Mouse (Mus musculus): ENCODE results near the gene Osmr. TPM values are rescaled to one million over a fixed set of nuclear protein-coding genes. Genes with fewer than 3 reads are reported as not detected.
"Not testable (repeated sequence)": the region's sequence is repeated elsewhere in the genome, so short reads cannot be mapped to it uniquely, and the experiment has no call there.

Gene Osmr
- polyA plus RNA-seq, 1 experiment from 2014 or later = 0.11 TPM

DNA sequence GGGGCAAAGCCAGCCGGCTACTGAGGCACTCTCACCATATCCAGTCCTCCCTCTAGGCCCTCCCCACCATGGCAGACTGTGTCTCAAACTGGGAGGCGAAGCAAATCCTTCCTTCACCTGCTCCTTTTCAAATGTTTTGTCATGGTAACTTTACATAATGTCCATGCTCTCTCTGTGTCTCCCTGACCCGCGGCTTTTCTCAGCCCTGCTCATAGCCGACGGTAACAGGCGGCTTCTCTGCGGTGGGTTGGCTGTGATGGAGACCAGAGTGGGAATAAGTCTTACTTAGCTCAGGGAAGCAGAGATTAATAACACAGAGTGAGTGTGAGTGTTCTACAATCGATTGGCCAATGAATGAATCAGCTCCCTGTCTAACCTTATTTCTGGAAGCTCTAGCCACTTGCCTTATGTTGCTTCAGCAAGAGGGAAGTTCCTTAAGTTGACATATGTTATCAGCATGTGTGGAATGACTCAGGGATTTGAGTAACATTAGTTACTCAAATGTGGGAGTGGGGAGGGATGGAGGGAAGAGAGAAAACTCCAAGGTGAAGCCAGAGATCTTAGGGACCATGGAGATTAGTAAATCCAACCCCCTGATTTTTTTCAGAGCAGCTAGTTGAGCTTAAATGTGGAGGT, 17.4 kb downstream of the Osmr start:
- no peaks in the 10 kb centered on the region for H3K9me3 ChIP-seq
- H3K36me3 ChIP-seq (replicated peaks) = no peaks in the 10 kb centered on the region
- no peaks in the 10 kb centered on the region for H3K4me1 ChIP-seq
- peaks cover 22% of the 10 kb centered on the region for H3K27me3 ChIP-seq (ENCODE audit: poor library complexity, severe bottlenecking)
- WGBS = 89% methylated on average over 9 of the region's 9 CpGs
- no peak overlapping the region for H3K4me3 ChIP-seq
- DNase-seq (ENCODE audit: extremely low spot score, low spot score) = no peak
- H3K27ac ChIP-seq = no peak overlapping the region

DNA sequence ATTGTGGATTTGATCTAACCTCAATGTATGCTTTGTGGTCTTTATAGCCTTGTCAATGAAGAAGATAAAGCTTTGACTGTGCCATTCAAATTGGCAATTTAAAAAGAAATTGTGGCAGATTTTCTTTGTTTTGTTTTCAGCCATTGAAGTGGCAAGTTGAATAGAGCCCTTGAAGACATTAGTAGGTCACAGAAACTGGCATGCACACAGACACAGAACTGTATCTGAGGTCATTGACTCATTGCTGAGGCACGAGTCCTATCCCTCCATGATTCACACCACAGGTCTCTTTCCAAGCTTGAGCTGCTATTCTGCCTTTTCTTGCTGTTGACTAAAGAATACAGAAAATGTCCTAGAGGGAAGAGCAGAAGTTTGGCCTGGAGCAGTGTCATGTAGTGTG, 24.9 kb downstream of the Osmr start:
- no peaks in the 10 kb centered on the region for H3K4me1 ChIP-seq
- DNase-seq (ENCODE audit: extremely low spot score, low spot score) = no peak
- H3K27me3 ChIP-seq (ENCODE audit: poor library complexity, severe bottlenecking) = no peaks in the 10 kb centered on the region
- H3K4me3 ChIP-seq = no peak overlapping the region
- 83% methylated on average over 1 of the region's 1 CpGs for WGBS
- H3K27ac ChIP-seq = no peak overlapping the region
- H3K36me3 ChIP-seq (replicated peaks) = no peaks in the 10 kb centered on the region
- no peaks in the 10 kb centered on the region for H3K9me3 ChIP-seq

DNA sequence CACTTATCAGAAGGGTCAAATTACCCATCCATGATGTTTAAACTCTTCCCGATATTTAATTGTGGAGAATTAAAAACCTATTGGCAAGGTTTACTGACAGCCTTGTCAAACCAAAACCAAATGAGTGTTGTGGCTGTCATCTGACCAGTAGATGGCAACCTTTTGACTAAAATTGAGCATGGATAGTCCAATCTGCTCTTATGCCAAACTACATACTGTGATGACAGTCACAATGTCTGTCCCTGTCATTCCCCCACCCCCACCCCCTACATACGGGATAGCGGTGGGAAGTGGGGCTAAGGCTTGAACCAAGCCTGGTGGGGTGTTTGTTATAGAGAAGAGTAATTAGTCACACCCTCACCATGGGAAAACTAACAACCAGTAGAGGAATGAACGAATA, 34.6 kb downstream of the Osmr start:
- H3K27me3 ChIP-seq (ENCODE audit: poor library complexity, severe bottlenecking) = no peaks in the 10 kb centered on the region
- no peaks in the 10 kb centered on the region for H3K4me1 ChIP-seq
- no peak overlapping the region for H3K27ac ChIP-seq
- H3K9me3 ChIP-seq = no peaks in the 10 kb centered on the region
- H3K4me3 ChIP-seq = no peak overlapping the region
- WGBS = 60% methylated on average over 4 of the region's 4 CpGs
- no peak for DNase-seq (ENCODE audit: extremely low spot score, low spot score)
- H3K36me3 ChIP-seq (replicated peaks) = no peaks in the 10 kb centered on the region

DNA sequence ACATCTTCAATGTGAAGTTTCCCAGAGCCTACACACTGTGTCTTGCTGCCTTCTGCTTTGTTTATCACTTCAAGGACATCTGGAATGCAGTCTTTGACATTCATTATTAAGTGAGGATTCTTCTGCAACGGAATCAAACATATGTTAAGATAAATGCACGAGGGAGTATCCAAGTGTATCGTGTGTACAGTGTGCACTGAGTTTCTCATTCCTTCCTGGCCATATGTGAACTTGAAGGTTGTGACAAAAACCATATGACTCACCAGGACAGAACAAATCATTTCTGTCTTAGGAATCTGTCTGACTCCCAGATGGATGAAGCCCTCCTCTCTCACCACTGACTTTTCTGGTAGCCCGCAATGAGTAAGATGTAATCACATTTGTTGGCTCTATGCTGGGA, 59.0 kb downstream of the Osmr start:
- Histone ChIP-seq H3K4me1 (no peaks in the 10 kb centered on the region), H3K27ac (no peak overlapping the region), H3K4me3 (no peak overlapping the region), H3K36me3 (replicated peaks) (no peaks in the 10 kb centered on the region), H3K27me3 (ENCODE audit: poor library complexity, severe bottlenecking) (no peaks in the 10 kb centered on the region), H3K9me3 (peaks cover 7% of the 10 kb centered on the region; the same call in 1 of the 2 replicates)
- 93% methylated on average over 4 of the region's 4 CpGs for WGBS
- DNase-seq (ENCODE audit: extremely low spot score, low spot score) = no peak

DNA sequence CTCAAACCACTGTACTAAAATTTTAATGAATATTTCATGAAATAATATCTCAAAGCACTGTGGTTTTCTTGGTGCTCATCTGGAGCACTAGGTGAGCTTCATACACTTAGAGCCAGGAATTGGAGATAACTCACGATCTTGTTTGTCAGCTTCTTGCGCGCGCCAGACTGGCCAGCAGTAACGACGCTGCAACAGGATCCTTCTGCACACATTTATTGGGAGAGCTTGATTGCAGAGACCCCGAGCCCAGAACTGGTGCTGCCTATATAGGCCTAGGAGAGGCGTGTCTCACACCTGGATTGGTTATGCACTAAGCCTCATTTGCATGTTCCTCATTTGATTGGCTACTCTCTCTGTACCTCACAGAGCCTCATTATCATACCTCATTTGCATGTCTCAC, 73.6 kb downstream of the Osmr start:
- H3K36me3 ChIP-seq (replicated peaks) = peaks cover 43% of the 10 kb centered on the region
- not testable (repeated sequence) for H3K9me3 ChIP-seq; DNase-seq (ENCODE audit: extremely low spot score, low spot score); H3K27ac ChIP-seq; H3K4me1 ChIP-seq; H3K4me3 ChIP-seq; H3K27me3 ChIP-seq (ENCODE audit: poor library complexity, severe bottlenecking)
- WGBS = 94% methylated on average over 8 of the region's 8 CpGs

DNA sequence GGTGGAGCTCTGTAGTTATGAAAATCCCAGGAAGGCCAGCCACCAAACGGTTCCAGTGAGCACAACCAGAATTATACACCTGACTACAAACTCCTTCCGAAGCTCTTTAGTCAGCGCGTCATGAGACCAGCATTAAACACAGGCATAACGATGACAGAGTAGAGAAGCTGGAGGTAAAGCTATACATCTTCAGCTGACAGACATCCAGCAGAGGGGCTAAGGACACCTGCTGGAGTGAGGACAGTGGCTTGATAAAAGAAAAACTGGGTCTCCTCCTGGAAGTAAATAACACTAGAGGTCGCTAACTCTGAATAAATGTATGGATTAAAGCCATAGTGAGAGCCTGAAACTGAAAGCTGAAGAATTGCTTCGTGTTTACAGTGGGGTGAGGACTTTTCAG, 81.9 kb downstream of the Osmr start:
- peaks cover 99% of the 10 kb centered on the region for H3K36me3 ChIP-seq (replicated peaks)
- DNase-seq (ENCODE audit: extremely low spot score, low spot score) = no peak
- H3K4me3 ChIP-seq = no peak overlapping the region
- WGBS = 89% methylated on average over 7 of the region's 7 CpGs
- no peaks in the 10 kb centered on the region for H3K27me3 ChIP-seq (ENCODE audit: poor library complexity, severe bottlenecking)
- H3K27ac ChIP-seq = no peak overlapping the region
- no peaks in the 10 kb centered on the region for H3K4me1 ChIP-seq
- no peaks in the 10 kb centered on the region for H3K9me3 ChIP-seq

DNA sequence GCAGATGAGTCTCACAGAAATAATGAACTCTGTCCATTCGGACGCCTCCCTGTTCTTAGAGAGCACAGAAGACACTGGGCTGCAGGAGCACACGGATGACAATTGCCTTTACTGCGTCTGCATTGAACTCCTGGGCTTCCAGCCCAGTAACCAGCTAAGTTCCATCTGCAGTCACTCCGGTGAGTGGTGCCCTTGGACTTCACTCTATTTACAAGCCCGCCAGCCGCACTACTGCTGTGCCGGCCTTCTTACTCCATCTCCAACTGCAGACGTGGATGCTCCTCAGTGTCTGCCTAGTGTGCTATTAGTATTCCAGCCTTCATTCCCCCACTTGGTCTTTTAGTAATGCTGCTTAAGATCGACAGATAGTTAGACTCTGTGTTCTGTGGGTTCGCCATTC, 83.1 kb downstream of the Osmr start:
- H3K4me1 ChIP-seq = no peaks in the 10 kb centered on the region
- WGBS = 94% methylated on average over 11 of the region's 11 CpGs
- peaks cover 98% of the 10 kb centered on the region for H3K36me3 ChIP-seq (replicated peaks)

DNA sequence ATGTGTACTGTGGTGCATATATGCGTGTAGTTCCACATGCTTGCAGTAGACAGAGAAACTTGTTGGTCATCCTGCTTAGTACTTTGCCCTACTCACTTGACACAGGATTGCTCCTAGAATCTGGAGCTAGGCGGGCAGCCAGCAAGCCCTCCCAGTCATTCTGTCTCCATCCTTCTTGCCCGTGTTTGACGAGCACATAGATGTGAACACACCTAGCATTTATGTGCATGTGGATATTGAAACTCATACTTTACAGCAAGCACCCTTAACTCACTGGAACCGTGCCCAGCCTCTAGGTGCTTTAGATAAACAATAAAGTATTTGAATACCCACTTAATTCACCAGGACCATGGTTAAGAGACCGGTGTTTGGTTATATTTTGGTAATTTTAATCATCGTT, 84.8 kb downstream of the Osmr start:
- Histone ChIP-seq H3K36me3 (replicated peaks) (peaks cover 98% of the 10 kb centered on the region), H3K4me1 (no peaks in the 10 kb centered on the region), H3K4me3 (no peak overlapping the region), H3K27ac (no peak overlapping the region), H3K9me3 (no peaks in the 10 kb centered on the region), H3K27me3 (ENCODE audit: poor library complexity, severe bottlenecking) (no peaks in the 10 kb centered on the region)
- no peak for DNase-seq (ENCODE audit: extremely low spot score, low spot score)
- 95% methylated on average over 7 of the region's 7 CpGs for WGBS

More for the DNA sequence above, 83.1 kb downstream of the Osmr start:
- no peak overlapping the region for H3K27ac ChIP-seq
- no peaks in the 10 kb centered on the region for H3K9me3 ChIP-seq
- H3K27me3 ChIP-seq (ENCODE audit: poor library complexity, severe bottlenecking) = no peaks in the 10 kb centered on the region
- DNase-seq (ENCODE audit: extremely low spot score, low spot score) = no peak
- H3K4me3 ChIP-seq = no peak overlapping the region

DNA sequence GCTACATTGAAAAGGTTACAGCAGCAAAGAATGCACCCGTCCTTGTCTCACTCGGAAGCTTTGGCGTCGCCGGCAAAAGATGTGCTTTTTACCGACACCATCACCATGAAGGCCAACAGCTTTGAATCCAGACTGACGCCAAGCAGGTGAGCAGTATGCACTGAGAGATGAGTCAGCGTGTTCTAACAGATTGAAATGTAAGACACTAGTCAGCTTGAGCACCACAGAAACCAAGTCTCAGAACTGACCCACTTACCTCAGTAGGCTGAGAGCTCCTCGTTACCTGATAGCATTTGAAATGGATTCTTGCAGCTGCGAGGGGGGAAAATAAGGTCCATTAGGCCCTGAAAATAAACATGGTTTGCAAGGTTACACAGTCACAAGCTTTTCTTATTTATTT, 87.5 kb downstream of the Osmr start:
- no peaks in the 10 kb centered on the region for H3K9me3 ChIP-seq
- H3K36me3 ChIP-seq (replicated peaks) = peaks cover 97% of the 10 kb centered on the region
- H3K4me1 ChIP-seq = no peaks in the 10 kb centered on the region
- no peak for DNase-seq (ENCODE audit: extremely low spot score, low spot score)
- H3K4me3 ChIP-seq = no peak overlapping the region
- WGBS = 95% methylated on average over 10 of the region's 10 CpGs
- H3K27ac ChIP-seq = no peak overlapping the region
- no peaks in the 10 kb centered on the region for H3K27me3 ChIP-seq (ENCODE audit: poor library complexity, severe bottlenecking)

DNA sequence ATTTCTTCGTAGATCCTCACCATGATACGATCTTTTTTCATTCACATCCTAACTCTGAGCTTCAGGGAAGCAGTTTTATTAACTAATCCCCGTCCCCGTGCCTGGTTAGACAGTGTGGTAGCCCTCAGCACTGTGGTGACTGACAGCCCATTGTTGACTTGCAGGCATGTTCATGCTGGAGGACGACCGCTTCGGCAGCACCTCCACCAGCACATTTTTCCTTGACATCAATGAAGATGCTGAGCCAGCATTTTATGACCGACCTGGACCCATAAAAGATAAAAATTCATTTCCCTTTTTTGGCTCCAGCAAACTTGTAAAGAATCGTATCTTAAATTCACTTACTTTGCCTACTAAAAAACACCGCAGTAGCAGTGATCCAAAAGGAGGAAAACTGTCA, 88.6 kb downstream of the Osmr start:
- DNase-seq (ENCODE audit: extremely low spot score, low spot score) = no peak
- H3K4me3 ChIP-seq = no peak overlapping the region
- peaks cover 97% of the 10 kb centered on the region for H3K36me3 ChIP-seq (replicated peaks)
- H3K27ac ChIP-seq = no peak overlapping the region
- WGBS = 93% methylated on average over 10 of the region's 10 CpGs
- H3K9me3 ChIP-seq = no peaks in the 10 kb centered on the region
- H3K27me3 ChIP-seq (ENCODE audit: poor library complexity, severe bottlenecking) = no peaks in the 10 kb centered on the region
- H3K4me1 ChIP-seq = no peaks in the 10 kb centered on the region

DNA sequence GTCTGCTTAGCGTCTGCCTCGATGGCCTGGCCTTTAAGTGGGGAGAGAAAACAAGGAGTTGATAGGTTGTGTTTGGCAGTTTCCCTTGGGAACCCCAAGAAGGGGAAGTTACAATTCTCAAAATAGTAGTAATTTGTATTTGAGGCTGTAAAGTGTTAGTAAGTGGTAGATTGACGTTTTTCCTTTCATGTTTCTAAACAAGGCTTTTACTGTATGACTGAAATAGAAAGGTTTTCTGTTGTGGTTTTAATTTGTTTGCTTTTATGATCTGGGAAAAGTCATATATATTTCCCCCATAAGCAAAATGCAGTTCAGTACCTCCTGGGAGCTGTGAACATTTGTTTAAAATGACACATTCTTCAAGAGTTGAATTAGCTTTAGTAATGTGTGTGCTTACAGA, 102.5 kb downstream of the Osmr start:
- peaks cover 84% of the 10 kb centered on the region for H3K36me3 ChIP-seq (replicated peaks)
- 0 out of 2 replicates have a peak, but pooled peaks cover 4% of the 10 kb centered on the region for H3K4me1 ChIP-seq
- H3K4me3 ChIP-seq = no peak overlapping the region
- H3K27me3 ChIP-seq (ENCODE audit: poor library complexity, severe bottlenecking) = no peaks in the 10 kb centered on the region
- WGBS = 95% methylated on average over 3 of the region's 3 CpGs
- H3K27ac ChIP-seq = no peak overlapping the region
- no peak for DNase-seq (ENCODE audit: extremely low spot score, low spot score)
- H3K9me3 ChIP-seq = no peaks in the 10 kb centered on the region
